Mouse (Mus musculus): ENCODE results near the gene Ccin. TPM values are rescaled to one million over a fixed set of nuclear protein-coding genes. Genes with fewer than 3 reads are reported as not detected.

Gene Ccin
- polyA plus RNA-seq, 1 experiment from 2014 or later, result not detected

GRCm38 (mm10) chr4:43976223-43976740 lies 7.0 kb upstream of the Ccin start:
- no peak for ATAC-seq (replicated peaks; ENCODE audit: insufficient number of reproducible peaks, insufficient read depth, low FRiP score, low read depth)
- H3K9me3 ChIP-seq (replicated peaks), result no peaks in the 10 kb centered on the region
- H3K4me3 ChIP-seq, result no peak overlapping the region
- H3K36me3 ChIP-seq, result no peaks in the 10 kb centered on the region
- H3K27ac ChIP-seq, result no peak overlapping the region
- H3K4me1 ChIP-seq (replicated peaks), result peaks cover 40% of the 10 kb centered on the region
- H3K9ac ChIP-seq, result no peak overlapping the region
- WGBS, result 79% methylated on average over 6 of the region's 6 CpGs
- H3K4me2 ChIP-seq, result no peak overlapping the region
- no peaks in the 10 kb centered on the region for H3K27me3 ChIP-seq

- no peak overlapping the region for H3K9ac ChIP-seq
These were observed 4.5 kb upstream of the Ccin start for GRCm38 (mm10) chr4:43978521-43979443.

GRCm38 (mm10) chr4:43979746-43980145 lies 3.5 kb upstream of the Ccin start:
- H3K4me3 ChIP-seq, result no peak overlapping the region
- H3K27me3 ChIP-seq, result no peaks in the 10 kb centered on the region
- H3K4me2 ChIP-seq, result no peak overlapping the region
- no peaks in the 10 kb centered on the region for H3K36me3 ChIP-seq
- WGBS, result 79% methylated on average over 3 of the region's 3 CpGs
- H3K9ac ChIP-seq, result no peak overlapping the region
- H3K27ac ChIP-seq, result 0 out of 2 replicates have a peak overlapping the region, but pooled peaks have one; percentile 61
- H3K4me1 ChIP-seq (replicated peaks), result peaks cover 27% of the 10 kb centered on the region
- no peaks in the 10 kb centered on the region for H3K9me3 ChIP-seq (replicated peaks)
- no peak for ATAC-seq (replicated peaks; ENCODE audit: insufficient number of reproducible peaks, insufficient read depth, low FRiP score, low read depth)

More at GRCm38 (mm10) chr4:43978521-43979443, 4.5 kb upstream of the Ccin start:
- peak overlapping the region; percentile 23; the same call in 1 of the 2 replicates for H3K4me2 ChIP-seq
- no peaks in the 10 kb centered on the region for H3K36me3 ChIP-seq
- H3K27me3 ChIP-seq, result no peaks in the 10 kb centered on the region
- no peak overlapping the region for H3K4me3 ChIP-seq
- H3K4me1 ChIP-seq (replicated peaks), result peaks cover 27% of the 10 kb centered on the region
- H3K27ac ChIP-seq, result peak overlapping the region; percentile 61
- peak; percentile 40 for ATAC-seq (replicated peaks; ENCODE audit: insufficient number of reproducible peaks, insufficient read depth, low FRiP score, low read depth)
- WGBS, result 38% methylated on average over 17 of the region's 17 CpGs
- H3K9me3 ChIP-seq (replicated peaks), result no peaks in the 10 kb centered on the region

GRCm38 (mm10) chr4:43980236-43980635 lies 3.0 kb upstream of the Ccin start:
- H3K36me3 ChIP-seq, result no peaks in the 10 kb centered on the region
- peaks cover 27% of the 10 kb centered on the region for H3K4me1 ChIP-seq (replicated peaks)
- H3K4me3 ChIP-seq, result no peak overlapping the region
- no peaks in the 10 kb centered on the region for H3K9me3 ChIP-seq (replicated peaks)
- no peak overlapping the region for H3K4me2 ChIP-seq
- H3K9ac ChIP-seq, result no peak overlapping the region
- 73% methylated on average over 4 of the region's 4 CpGs for WGBS
- H3K27me3 ChIP-seq, result no peaks in the 10 kb centered on the region
- H3K27ac ChIP-seq, result no peak overlapping the region
- no peak for ATAC-seq (replicated peaks; ENCODE audit: insufficient number of reproducible peaks, insufficient read depth, low FRiP score, low read depth)

- H3K4me3 ChIP-seq, result no peak overlapping the region
- H3K27me3 ChIP-seq, result no peaks in the 10 kb centered on the region
- H3K36me3 ChIP-seq, result no peaks in the 10 kb centered on the region
- H3K4me2 ChIP-seq, result no peak overlapping the region
- H3K27ac ChIP-seq, result no peak overlapping the region
- no peaks in the 10 kb centered on the region for H3K9me3 ChIP-seq (replicated peaks)
- H3K4me1 ChIP-seq (replicated peaks), result peaks cover 27% of the 10 kb centered on the region
- WGBS, result 96% methylated on average over 6 of the region's 6 CpGs
- ATAC-seq (replicated peaks; ENCODE audit: insufficient number of reproducible peaks, insufficient read depth, low FRiP score, low read depth), result no peak
- no peak overlapping the region for H3K9ac ChIP-seq
These were observed 2.4 kb upstream of the Ccin start for GRCm38 (mm10) chr4:43980846-43981245.

GRCm38 (mm10) chr4:43981251-43981650 lies 2.0 kb upstream of the Ccin start:
- H3K9me3 ChIP-seq (replicated peaks), result no peaks in the 10 kb centered on the region
- no peak overlapping the region for H3K4me3 ChIP-seq
- H3K36me3 ChIP-seq, result no peaks in the 10 kb centered on the region
- no peak overlapping the region for H3K9ac ChIP-seq
- WGBS, result 79% methylated on average over 7 of the region's 7 CpGs
- peaks cover 27% of the 10 kb centered on the region for H3K4me1 ChIP-seq (replicated peaks)
- ATAC-seq (replicated peaks; ENCODE audit: insufficient number of reproducible peaks, insufficient read depth, low FRiP score, low read depth), result no peak
- H3K27me3 ChIP-seq, result no peaks in the 10 kb centered on the region
- no peak overlapping the region for H3K27ac ChIP-seq
- no peak overlapping the region for H3K4me2 ChIP-seq

- Histone ChIP-seq H3K27ac (peak overlapping the region; percentile 34; the same call in 1 of the 2 replicates), H3K4me2 (peak overlapping the region; percentile 85), H3K4me3 (peak overlapping the region; percentile 46), H3K4me1 (replicated peaks) (peaks cover 27% of the 10 kb centered on the region), H3K9me3 (replicated peaks) (no peaks in the 10 kb centered on the region), H3K9ac (peak overlapping the region; percentile 68), H3K27me3 (no peaks in the 10 kb centered on the region), H3K36me3 (no peaks in the 10 kb centered on the region)
- WGBS, result 1% methylated on average over 24 of the region's 24 CpGs
- peak; percentile 88 for ATAC-seq (replicated peaks; ENCODE audit: insufficient number of reproducible peaks, insufficient read depth, low FRiP score, low read depth)
These were observed 1.1 kb upstream of the Ccin start for GRCm38 (mm10) chr4:43982053-43982732.

GRCm38 (mm10) chr4:43983756-43984155 lies 473 bp downstream of the Ccin start:
- 88% methylated on average over 22 of the region's 22 CpGs for WGBS
- Histone ChIP-seq H3K36me3 (no peaks in the 10 kb centered on the region), H3K4me1 (replicated peaks) (peaks cover 19% of the 10 kb centered on the region), H3K27me3 (no peaks in the 10 kb centered on the region), H3K9me3 (replicated peaks) (no peaks in the 10 kb centered on the region), H3K4me2 (no peak overlapping the region), H3K9ac (no peak overlapping the region), H3K4me3 (no peak overlapping the region), H3K27ac (no peak overlapping the region)
- ATAC-seq (replicated peaks; ENCODE audit: insufficient number of reproducible peaks, insufficient read depth, low FRiP score, low read depth), result no peak

GRCm38 (mm10) chr4:43984326-43984725 lies 1.0 kb downstream of the Ccin start:
- no peak for ATAC-seq (replicated peaks; ENCODE audit: insufficient number of reproducible peaks, insufficient read depth, low FRiP score, low read depth)

GRCm38 (mm10) chr4:43988976-43989375 lies 5.7 kb downstream of the Ccin start:
- H3K27ac ChIP-seq, result no peak overlapping the region
- no peak overlapping the region for H3K4me3 ChIP-seq
- H3K27me3 ChIP-seq, result no peaks in the 10 kb centered on the region
- H3K9ac ChIP-seq, result no peak overlapping the region
- WGBS, result 79% methylated on average over 3 of the region's 3 CpGs
- ATAC-seq (replicated peaks; ENCODE audit: insufficient number of reproducible peaks, insufficient read depth, low FRiP score, low read depth), result no peak
- H3K4me2 ChIP-seq, result no peak overlapping the region
- H3K9me3 ChIP-seq (replicated peaks), result no peaks in the 10 kb centered on the region
- H3K4me1 ChIP-seq (replicated peaks), result no peaks in the 10 kb centered on the region
- no peaks in the 10 kb centered on the region for H3K36me3 ChIP-seq

More at GRCm38 (mm10) chr4:43984326-43984725, 1.0 kb downstream of the Ccin start:
- Histone ChIP-seq H3K27ac (no peak overlapping the region), H3K9ac (no peak overlapping the region), H3K4me3 (no peak overlapping the region), H3K4me2 (no peak overlapping the region), H3K9me3 (replicated peaks) (no peaks in the 10 kb centered on the region), H3K4me1 (replicated peaks) (peaks cover 13% of the 10 kb centered on the region), H3K36me3 (no peaks in the 10 kb centered on the region), H3K27me3 (no peaks in the 10 kb centered on the region)
- 85% methylated on average over 19 of the region's 19 CpGs for WGBS

- H3K9ac ChIP-seq, result no peak overlapping the region
- no peaks in the 10 kb centered on the region for H3K27me3 ChIP-seq
- 90% methylated on average over 11 of the region's 11 CpGs for WGBS
- no peaks in the 10 kb centered on the region for H3K36me3 ChIP-seq
- no peak for ATAC-seq (replicated peaks; ENCODE audit: insufficient number of reproducible peaks, insufficient read depth, low FRiP score, low read depth)
- H3K4me3 ChIP-seq, result no peak overlapping the region
- no peaks in the 10 kb centered on the region for H3K4me1 ChIP-seq (replicated peaks)
- H3K4me2 ChIP-seq, result no peak overlapping the region
- no peaks in the 10 kb centered on the region for H3K9me3 ChIP-seq (replicated peaks)
- no peak overlapping the region for H3K27ac ChIP-seq
These were observed 9.8 kb downstream of the Ccin start for GRCm38 (mm10) chr4:43993072-43993471.

Data from heart, embryonic 15.5 days (tissue).